In genomic region chr11:121123438-121123837, GRCm38 (mm10) we compare ENCODE assay signal across 30 mouse cellular contexts. TPM values are rescaled to one million over a fixed set of nuclear protein-coding genes. Genes with fewer than 3 reads are reported as not detected.
"Had no signal": no experiment of that assay in that cellular context is flagged by ENCODE, and none has a peak within 500 bp of the region (broad histone marks: within the 10 kb centered on the region; RNA-seq: fewer than 3 reads in every experiment).

No protein-coding gene starts in this region.

- H3K4me1 ChIP-seq: limb, embryonic 10.5 days; limb, embryonic 13.5 days; stomach, embryonic 15.5 days had no signal

- H3K4me2 ChIP-seq: limb, embryonic 13.5 days; liver, embryonic 12.5 days; liver, embryonic 15.5 days; lung, embryonic 15.5 days; midbrain, embryonic 11.5 days; stomach, embryonic 15.5 days had no signal

- H3K9me3 ChIP-seq: limb, embryonic 10.5 days; limb, embryonic 13.5 days; liver, embryonic 12.5 days; liver, embryonic 15.5 days; lung, embryonic 15.5 days; stomach, embryonic 15.5 days had no signal

- H3K36me3 ChIP-seq: limb, embryonic 10.5 days; limb, embryonic 13.5 days; liver, embryonic 12.5 days; liver, embryonic 15.5 days; lung, embryonic 15.5 days; stomach, embryonic 15.5 days had no signal

- ATAC-seq: liver, embryonic 12.5 days had no signal

- H3K27ac ChIP-seq: layer of hippocampus, adult 2 months; limb, embryonic 10.5 days; limb, embryonic 13.5 days; liver, embryonic 12.5 days; liver, embryonic 15.5 days; stomach, embryonic 15.5 days had no signal

- H3K4me3 ChIP-seq: layer of hippocampus, adult 2 months; limb, embryonic 10.5 days; limb, embryonic 13.5 days; liver, embryonic 12.5 days; liver, embryonic 15.5 days; lung, embryonic 15.5 days; stomach, embryonic 15.5 days had no signal

- DNase-seq: kidney, adult 18-20 months; kidney, adult 9 months; kidney, postnatal 14 days; kidney, postnatal 4 days; liver; lung, adult 18-20 months; lung, postnatal 10 days; midbrain, embryonic 14.5 days; right cerebral cortex, postnatal 14 days; spleen, adult 18-20 months; thymus, postnatal 25 days had no signal

- H3K9ac ChIP-seq: limb, embryonic 13.5 days; liver, embryonic 12.5 days; liver, embryonic 15.5 days; lung, embryonic 15.5 days; stomach, embryonic 15.5 days had no signal

- H3K27me3 ChIP-seq: limb, embryonic 13.5 days; liver, embryonic 15.5 days; lung, embryonic 15.5 days; stomach, embryonic 15.5 days had no signal

RNA-seq across cellular contexts. Expression of gene Tex19.2, which starts 5.0 kb away (rescaled TPM):
- total RNA-seq: layer of hippocampus, adult 2 months; layer of hippocampus, postnatal 10 days; left cerebral cortex, adult 18-20 months; left cerebral cortex, postnatal 25 days; megakaryocyte-erythroid progenitor cell, adult 5-6 weeks; midbrain, postnatal 0 days had no signal
- polyA plus RNA-seq: intestine, embryonic 16.5 days; kidney, embryonic 16.5 days; limb, embryonic 10.5 days; limb, embryonic 13.5 days; lung, embryonic 15.5 days; midbrain, embryonic 11.5 days; midbrain, embryonic 14.5 days; midbrain, postnatal 0 days; neural tube, embryonic 11.5 days; neural tube, embryonic 14.5 days; stomach, embryonic 15.5 days had no signal

RNA-seq across cellular contexts. Expression of gene Tex19.1, which starts 22.5 kb away (rescaled TPM):
- total RNA-seq: layer of hippocampus, adult 2 months; layer of hippocampus, postnatal 10 days; left cerebral cortex, adult 18-20 months; left cerebral cortex, postnatal 25 days; megakaryocyte progenitor cell, adult 5-6 weeks; megakaryocyte-erythroid progenitor cell, adult 5-6 weeks; midbrain, postnatal 0 days had no signal
- polyA plus RNA-seq: intestine, embryonic 16.5 days; limb, embryonic 10.5 days; limb, embryonic 13.5 days; lung, embryonic 15.5 days; midbrain, embryonic 11.5 days; midbrain, embryonic 14.5 days; midbrain, postnatal 0 days; neural tube, embryonic 11.5 days; neural tube, embryonic 14.5 days; thymus, postnatal 0 days had no signal

RNA-seq across cellular contexts. Expression of gene Uts2r, which starts 36.6 kb away (rescaled TPM):
- total RNA-seq: left cerebral cortex, postnatal 25 days; megakaryocyte progenitor cell, adult 5-6 weeks; megakaryocyte-erythroid progenitor cell, adult 5-6 weeks had no signal
- polyA plus RNA-seq: intestine, embryonic 16.5 days; liver, embryonic 12.5 days; lung, embryonic 15.5 days; midbrain, embryonic 11.5 days; neural tube, embryonic 11.5 days; stomach, embryonic 15.5 days had no signal

RNA-seq across cellular contexts. Expression of gene Sectm1a, which starts 42.4 kb away (rescaled TPM):
- total RNA-seq: layer of hippocampus, adult 2 months; layer of hippocampus, postnatal 10 days; left cerebral cortex, adult 18-20 months; left cerebral cortex, postnatal 25 days; megakaryocyte progenitor cell, adult 5-6 weeks; megakaryocyte-erythroid progenitor cell, adult 5-6 weeks; midbrain, postnatal 0 days had no signal
- polyA plus RNA-seq: limb, embryonic 10.5 days; midbrain, embryonic 11.5 days; midbrain, embryonic 14.5 days; midbrain, postnatal 0 days; neural tube, embryonic 11.5 days; neural tube, embryonic 14.5 days had no signal
